In genomic region chr15:51484207-51484606, GRCm38 (mm10) we compare ENCODE assay signal across 16 mouse cellular contexts.
A peak's percentile ranks its signal among the peaks of the same experiment; 100 is the strongest.
DNase-seq lines count a peak whose midpoint lies in the region; ATAC-seq and TF ChIP-seq lines count a peak whose summit lies in the region.
"Had no signal": no experiment of that assay in that cellular context is flagged by ENCODE, and none has a peak within 500 bp of the region (broad histone marks: within the 10 kb centered on the region; RNA-seq: fewer than 3 reads in every experiment).

No protein-coding gene starts in this region.

- no peak for ATAC-seq in embryonic facial prominence, embryonic 14.5 days (ENCODE audit: low read depth)
- no peak for ATAC-seq in lung, embryonic 14.5 days (ENCODE audit: insufficient read depth)
- no peak for ATAC-seq in erythroid progenitor cell, adult 5-6 weeks (replicated peaks; ENCODE audit: low FRiP score, poor library complexity, severe bottlenecking)
- ATAC-seq: liver, postnatal 0 days had no signal

- no peak for TF ChIP-seq CTCF in lung, embryonic 14.5 days (IDR thresholded peaks at IDR 0.05; ENCODE audit: low read depth)

- no peaks in the 10 kb centered on the region for H3K4me1 ChIP-seq in embryonic facial prominence, embryonic 14.5 days (ENCODE audit: control insufficient read depth, insufficient read depth, low read length)
- no peaks in the 10 kb centered on the region for H3K4me1 ChIP-seq in embryonic facial prominence, embryonic 10.5 days
- H3K4me1 ChIP-seq in lung, embryonic 14.5 days (ENCODE audit: insufficient read depth): no peaks in the 10 kb centered on the region
- H3K4me1 ChIP-seq: hindbrain, embryonic 15.5 days; limb, embryonic 10.5 days; megakaryocyte, embryonic 14.5 days had no signal

- peak; percentile 43 for DNase-seq in embryonic facial prominence, embryonic 14.5 days (ENCODE audit: low spot score)
- no peak for DNase-seq in embryonic facial prominence, embryonic 10.5 days (ENCODE audit: low spot score)
- DNase-seq in lung, embryonic 14.5 days: peak; percentile 35
- DNase-seq in lung, postnatal 25 days (ENCODE audit: low spot score): no peak
- DNase-seq in heart, postnatal 4 days: peak; percentile 57
- peak; percentile 47 to 78 for DNase-seq in kidney, postnatal 25 days
- no peak for DNase-seq in gastrocnemius, postnatal 25 days
- DNase-seq: gastrocnemius, postnatal 36 days; layer of hippocampus, adult 9-11 months; liver, postnatal 0 days; right cerebral cortex, adult 18-20 months; thymus, postnatal 4 days had no signal

- WGBS in embryonic facial prominence, embryonic 14.5 days: 50% methylated on average over 2 of the region's 2 CpGs
- WGBS in embryonic facial prominence, embryonic 10.5 days: 73% methylated on average over 2 of the region's 2 CpGs
- 49% methylated on average over 2 of the region's 2 CpGs for WGBS in lung, embryonic 14.5 days

- no peak overlapping the region for H3K9ac ChIP-seq in embryonic facial prominence, embryonic 14.5 days (ENCODE audit: low read depth, low read length)
- H3K9ac ChIP-seq in lung, embryonic 14.5 days: no peak overlapping the region
- H3K9ac ChIP-seq: hindbrain, embryonic 15.5 days; liver, postnatal 0 days had no signal

- no peak overlapping the region for H3K4me2 ChIP-seq in embryonic facial prominence, embryonic 14.5 days (ENCODE audit: low read depth, low read length)
- H3K4me2 ChIP-seq in lung, embryonic 14.5 days: no peak overlapping the region
- H3K4me2 ChIP-seq: hindbrain, embryonic 15.5 days had no signal

- no peaks in the 10 kb centered on the region for H3K27me3 ChIP-seq in embryonic facial prominence, embryonic 14.5 days (replicated peaks; ENCODE audit: control insufficient read depth, insufficient read depth, low read length)
- H3K27me3 ChIP-seq in embryonic facial prominence, embryonic 10.5 days (replicated peaks; ENCODE audit: low read depth, poor library complexity, severe bottlenecking): no peaks in the 10 kb centered on the region
- no peaks in the 10 kb centered on the region for H3K27me3 ChIP-seq in lung, embryonic 14.5 days (ENCODE audit: insufficient read depth, low read length)
- H3K27me3 ChIP-seq: hindbrain, embryonic 15.5 days; megakaryocyte, embryonic 14.5 days had no signal

- H3K27ac ChIP-seq in embryonic facial prominence, embryonic 14.5 days (replicated peaks; ENCODE audit: low read depth, low read length): no peak overlapping the region
- no peak overlapping the region for H3K27ac ChIP-seq in embryonic facial prominence, embryonic 10.5 days (replicated peaks)
- H3K27ac ChIP-seq in lung, embryonic 14.5 days (ENCODE audit: low read depth): no peak overlapping the region
- H3K27ac ChIP-seq: hindbrain, embryonic 15.5 days; limb, embryonic 10.5 days had no signal

- H3K36me3 ChIP-seq in embryonic facial prominence, embryonic 14.5 days (ENCODE audit: control insufficient read depth, insufficient read depth, low read length): no peaks in the 10 kb centered on the region
- H3K36me3 ChIP-seq in embryonic facial prominence, embryonic 10.5 days (replicated peaks): no peaks in the 10 kb centered on the region
- no peaks in the 10 kb centered on the region for H3K36me3 ChIP-seq in lung, embryonic 14.5 days (ENCODE audit: insufficient read depth)
- H3K36me3 ChIP-seq: hindbrain, embryonic 15.5 days; limb, embryonic 10.5 days had no signal

- H3K4me3 ChIP-seq in embryonic facial prominence, embryonic 14.5 days (ENCODE audit: low read depth, low read length): no peak overlapping the region
- no peak overlapping the region for H3K4me3 ChIP-seq in embryonic facial prominence, embryonic 10.5 days
- H3K4me3 ChIP-seq in lung, embryonic 14.5 days (ENCODE audit: low read depth, low read length): no peak overlapping the region
- H3K4me3 ChIP-seq: hindbrain, embryonic 15.5 days; limb, embryonic 10.5 days; megakaryocyte, embryonic 14.5 days had no signal

- no peaks in the 10 kb centered on the region for H3K9me3 ChIP-seq in embryonic facial prominence, embryonic 14.5 days (ENCODE audit: control insufficient read depth, low read length)
- H3K9me3 ChIP-seq in embryonic facial prominence, embryonic 10.5 days: no peaks in the 10 kb centered on the region
- no peaks in the 10 kb centered on the region for H3K9me3 ChIP-seq in lung, embryonic 14.5 days (ENCODE audit: low read depth, low read length)
- H3K9me3 ChIP-seq: hindbrain, embryonic 15.5 days; limb, embryonic 10.5 days; megakaryocyte, embryonic 14.5 days had no signal

Comparison
In these comparisons a context has a peak if more than half of its experiments do, and no peak if none do; other contexts are left out.
1. DNase-seq: peak in embryonic facial prominence, embryonic 14.5 days (single experiment), lung, embryonic 14.5 days (single experiment), heart, postnatal 4 days (single experiment) and kidney, postnatal 25 days (2 of 2); none in embryonic facial prominence, embryonic 10.5 days (single experiment), lung, postnatal 25 days (single experiment) and gastrocnemius, postnatal 25 days (single experiment).